Mouse (Mus musculus) adrenal gland, adult (tissue): Measurements from ENCODE around the gene Prps1l1.

Experiments used
- DNase-seq, 2 experiments: peaks; one replicate each; pipeline ENCODE4 v3.0.0; 2022 to 2023; ENCODE audit warnings: low spot score in 1 of 2; ENCODE audit not compliant: inconsistent age in 2 of 2

Gene Prps1l1

DNA sequence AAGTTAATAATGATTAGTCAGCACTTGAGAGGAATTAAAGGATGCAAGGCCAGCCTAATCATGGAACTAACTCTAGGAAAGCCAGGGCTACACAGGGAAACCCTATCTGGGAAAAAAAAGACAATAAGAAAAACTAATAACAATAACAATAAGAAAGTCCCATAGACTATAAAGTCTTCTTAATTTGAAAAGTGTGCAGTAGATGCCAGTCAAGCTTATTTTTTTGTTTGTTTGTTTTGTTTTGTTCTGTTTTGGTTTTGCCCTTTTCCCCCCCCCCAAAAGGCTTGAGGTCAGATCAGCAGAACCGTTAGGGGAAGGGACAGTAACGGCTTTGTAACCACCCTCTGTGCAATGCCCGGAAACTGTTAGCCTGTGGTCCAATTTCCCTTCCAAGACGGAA lies at the start of gene Prps1l1:
Gene Prps1l1, plus strand, starts transcription at position 301 of the 400 bp plus-strand sequence.
- DNase-seq = no peak

GRCm38 (mm10) chr12:34937918-34938317 lies 46.6 kb upstream of the Prps1l1 start:
- peak in 1 of 2 experiments; percentile 28 for DNase-seq

DNA sequence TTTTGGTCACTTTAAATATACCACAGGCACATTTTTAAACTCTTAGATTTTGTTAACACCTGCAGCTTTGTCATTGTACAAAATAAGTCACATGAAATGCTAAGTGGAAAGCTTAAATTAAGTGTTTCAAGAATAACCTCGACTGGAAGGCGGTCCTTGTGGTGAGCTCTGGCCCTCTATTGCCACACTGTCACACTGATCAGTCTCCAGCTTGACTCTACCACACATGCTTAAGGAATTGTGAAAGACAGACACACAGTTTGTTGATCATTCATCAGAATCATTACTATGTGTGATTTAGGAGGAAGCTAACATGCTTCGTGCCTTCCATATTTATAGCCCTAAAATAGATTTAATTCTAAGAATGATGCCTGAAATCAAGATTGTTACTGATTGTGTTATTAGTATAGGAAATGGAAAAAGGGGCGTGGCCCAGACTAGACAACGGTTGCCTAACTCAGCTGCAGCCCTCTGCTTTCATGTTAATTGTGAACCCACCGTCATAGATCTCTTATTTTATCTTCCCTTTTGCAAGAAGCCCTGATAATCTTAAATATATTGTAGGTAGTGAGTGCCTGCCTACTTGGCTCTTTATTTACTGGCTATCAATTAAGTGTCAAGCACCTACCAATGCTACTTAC lies 35.4 kb upstream of the Prps1l1 start:
- DNase-seq = no peak

DNA sequence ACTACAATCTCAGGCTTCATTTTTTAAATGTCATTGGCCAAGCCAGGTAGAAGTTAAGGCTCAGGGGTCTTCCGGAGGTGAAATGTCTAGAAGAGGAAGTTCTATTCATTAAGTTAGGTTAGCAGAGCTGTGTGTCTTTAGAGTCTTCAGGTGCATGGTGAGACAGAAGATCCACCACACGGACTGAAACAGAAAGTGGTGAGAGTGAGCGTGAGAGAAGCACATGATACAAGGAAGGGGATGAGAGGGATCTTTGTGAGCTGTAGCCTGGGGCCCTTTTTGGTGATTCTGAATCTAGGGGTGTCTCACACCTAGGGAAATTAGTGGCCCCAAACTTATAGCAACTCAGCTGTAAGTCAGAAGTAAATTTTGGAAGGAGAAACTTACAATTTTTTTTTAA lies 8.6 kb upstream of the Prps1l1 start:
- DNase-seq = no peak

GRCm38 (mm10) chr12:34985865-34986264 lies 1.3 kb downstream of the Prps1l1 start:
- DNase-seq = peak in 1 of 2 experiments; percentile 26

DNA sequence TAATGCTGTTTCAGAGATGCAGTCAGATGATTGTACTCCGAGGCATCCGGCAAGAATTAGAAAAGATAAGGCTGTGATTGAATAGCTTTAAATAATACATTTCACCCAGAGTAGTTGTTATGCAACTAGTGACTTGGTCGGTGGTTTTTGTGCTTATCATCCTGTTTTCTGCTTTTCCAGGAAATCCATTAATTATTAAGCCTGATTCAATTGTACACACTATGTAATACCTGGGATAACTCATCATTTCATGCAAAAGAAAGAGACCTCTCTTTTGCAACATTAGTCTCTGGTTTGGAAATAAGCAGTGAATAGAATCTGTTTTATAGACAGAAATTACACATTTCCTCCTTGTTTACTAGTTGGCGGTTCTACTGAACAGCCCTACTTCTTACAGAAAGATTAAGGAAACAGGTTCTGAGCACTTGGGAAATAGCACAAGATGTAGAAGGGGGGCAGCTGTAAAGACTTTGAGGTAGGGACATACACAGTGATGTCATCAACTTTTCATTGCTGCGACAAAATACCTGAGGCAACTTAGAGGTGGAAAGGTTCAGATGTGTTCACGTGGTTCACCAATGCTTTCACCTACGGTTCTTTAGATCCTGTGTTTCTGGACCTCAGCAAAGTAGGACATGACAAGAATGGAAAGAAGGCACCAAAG lies 5.1 kb downstream of the Prps1l1 start:
- DNase-seq = no peak

DNA sequence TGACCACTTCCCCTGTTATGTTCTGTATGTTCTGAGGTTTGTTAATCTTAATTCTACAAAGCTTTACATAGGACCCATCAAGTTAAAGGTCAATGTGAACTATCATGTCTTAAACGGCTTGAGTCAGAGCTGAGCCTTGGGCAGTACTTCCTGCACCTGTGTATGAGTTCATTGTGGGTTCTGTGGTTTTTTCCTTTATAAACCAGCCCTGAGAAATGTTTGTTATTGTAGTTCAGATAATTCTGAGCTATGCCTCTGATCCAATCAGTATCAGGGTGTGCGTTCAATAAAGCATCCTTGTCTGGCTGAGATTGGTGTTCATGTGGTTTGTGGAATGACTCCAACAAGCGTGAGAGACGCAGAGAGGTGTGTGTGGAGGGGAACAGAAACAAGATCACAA lies 5.8 kb downstream of the Prps1l1 start:
- DNase-seq = no peak

DNA sequence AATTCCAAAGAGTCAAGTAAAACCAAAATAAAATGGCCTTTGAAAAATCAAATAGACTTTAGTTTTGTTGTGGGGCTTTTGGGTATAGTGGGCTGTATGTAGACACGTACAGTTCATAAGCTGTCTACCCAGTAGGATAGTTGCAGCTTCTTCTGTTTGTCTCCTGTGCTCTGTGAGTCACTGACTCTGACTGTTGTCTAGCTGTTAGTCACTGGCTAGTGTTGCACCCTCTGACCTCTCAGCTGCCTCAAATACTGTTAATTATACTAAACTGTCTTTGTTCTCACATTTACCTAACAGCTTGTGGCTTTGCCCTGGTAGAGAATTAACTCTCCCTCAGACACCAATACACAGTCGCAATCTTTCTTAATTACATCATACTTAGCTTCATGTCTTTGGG lies 7.3 kb downstream of the Prps1l1 start:
- DNase-seq = no peak

GRCm38 (mm10) chr12:34997597-34998182 lies 13.1 kb downstream of the Prps1l1 start:
- DNase-seq = peak in 1 of 2 experiments; percentile 72

- peak in 1 of 2 experiments; percentile 21 for DNase-seq
Observed at GRCm38 (mm10) chr12:34998778-34999467, 14.4 kb downstream of the Prps1l1 start.

GRCm38 (mm10) chr12:35000323-35000722 lies 15.8 kb downstream of the Prps1l1 start:
- no peak for DNase-seq

DNA sequence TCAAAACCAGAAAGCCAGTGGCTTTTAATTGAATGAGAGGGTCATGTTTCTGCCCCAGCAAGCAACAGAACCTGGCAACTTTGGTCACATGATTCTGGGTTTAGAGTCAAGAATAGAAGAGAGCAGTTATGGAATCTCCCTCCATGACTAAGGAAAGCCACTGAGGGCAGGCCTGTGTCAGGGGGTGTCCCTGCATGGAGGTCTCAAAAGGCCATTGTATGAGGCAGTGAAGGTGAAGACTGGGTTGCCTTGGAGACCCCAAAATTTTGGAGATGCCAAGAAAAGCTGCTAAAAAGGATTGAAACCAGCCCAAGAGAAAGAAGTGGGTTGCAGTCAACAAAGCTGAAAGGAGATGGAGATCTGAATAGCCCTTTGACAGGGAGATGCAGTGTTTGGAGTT lies 21.2 kb downstream of the Prps1l1 start:
- no peak for DNase-seq

- DNase-seq = no peak
Observed at GRCm38 (mm10) chr12:35007851-35008250, 23.3 kb downstream of the Prps1l1 start.

GRCm38 (mm10) chr12:35008340-35009137 lies 24.0 kb downstream of the Prps1l1 start:
- no peak for DNase-seq

GRCm38 (mm10) chr12:35011462-35011861 lies 26.9 kb downstream of the Prps1l1 start:
- no peak for DNase-seq

DNA sequence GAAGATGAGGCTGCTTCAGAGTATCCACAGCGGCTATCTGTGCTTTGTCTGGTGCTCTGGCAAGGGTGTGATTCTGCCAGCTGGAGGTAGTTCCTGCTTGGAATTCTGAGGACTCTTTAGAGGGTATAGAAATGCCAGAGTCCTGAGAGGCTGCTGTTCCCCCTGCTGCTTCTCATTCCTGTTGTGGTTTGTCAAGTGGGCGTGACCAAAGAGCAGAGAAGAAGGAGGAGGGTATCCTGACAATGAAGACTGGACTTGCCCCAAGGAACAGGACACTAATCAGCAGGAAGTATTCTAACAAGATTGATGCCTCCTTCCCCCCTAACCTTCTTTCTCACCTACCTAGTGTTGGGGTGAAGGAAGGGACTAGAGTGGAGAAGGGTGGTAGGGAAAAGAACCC lies 29.4 kb downstream of the Prps1l1 start:
- no peak for DNase-seq

DNA sequence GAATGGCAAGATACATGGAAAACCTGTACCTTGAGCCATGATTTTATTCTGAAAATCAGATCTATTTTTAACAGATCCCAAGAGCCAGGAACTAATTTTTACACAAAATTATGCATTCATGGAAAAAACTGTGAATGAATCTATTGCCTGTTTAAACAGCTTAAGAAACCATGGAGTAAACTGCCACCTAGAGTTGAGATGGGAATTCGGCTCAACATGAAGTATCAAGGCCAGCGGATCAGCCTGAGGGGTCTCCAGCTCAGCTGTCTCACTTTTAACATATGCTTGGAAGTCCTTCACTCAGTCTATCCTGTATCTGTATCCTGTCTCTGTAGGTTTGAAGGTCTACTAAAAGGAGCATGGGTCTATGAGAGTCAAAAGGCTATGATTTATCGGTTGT lies 31.5 kb downstream of the Prps1l1 start:
- peak in 1 of 2 experiments; percentile 29 for DNase-seq

DNA sequence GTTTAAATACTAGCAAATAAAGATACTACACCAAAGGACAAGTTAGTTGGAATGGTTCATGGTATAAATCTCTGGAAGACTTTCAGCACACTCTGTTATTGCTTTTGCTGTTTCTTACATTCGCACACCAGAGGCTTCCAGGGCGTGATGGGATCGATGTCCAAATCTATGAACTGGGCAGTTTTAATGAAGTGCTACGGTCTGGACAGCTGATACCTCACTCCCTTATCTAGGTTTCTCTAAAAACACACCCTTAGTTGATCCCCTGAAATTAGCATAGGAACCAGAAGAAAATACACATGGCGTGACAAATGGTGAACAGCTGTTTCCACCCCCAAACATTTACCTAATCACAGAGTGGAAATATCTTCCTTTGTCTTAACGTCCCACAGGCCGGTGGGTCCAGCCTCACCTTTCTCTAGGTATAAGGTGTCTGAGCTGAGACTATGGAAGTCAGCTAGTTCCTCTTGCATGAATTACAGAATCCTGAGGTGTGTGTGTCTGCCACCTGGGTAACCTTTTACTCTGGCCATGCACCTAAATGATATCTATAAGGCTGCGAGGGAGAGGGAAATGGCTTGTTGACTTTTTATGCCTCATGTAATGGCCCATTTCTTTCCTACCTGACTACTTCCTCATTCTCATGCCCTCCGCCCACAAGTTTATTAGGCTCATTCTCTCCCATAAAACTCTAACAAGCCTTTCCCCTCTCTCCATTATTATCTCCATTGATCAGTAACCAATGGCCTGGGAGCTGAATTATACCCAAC lies 32.1 kb downstream of the Prps1l1 start:
- no peak for DNase-seq

- DNase-seq = no peak
Observed at GRCm38 (mm10) chr12:35018679-35019237, 34.2 kb downstream of the Prps1l1 start.

GRCm38 (mm10) chr12:35021285-35021684 lies 36.7 kb downstream of the Prps1l1 start:
- DNase-seq = no peak
